Mouse (Mus musculus): ENCODE results near the gene Polr2l.

GRCm38 (mm10) chr7:141442199-141442598, 32.7 kb downstream of the Polr2l start:
- TF ChIP-seq CTCF (IDR thresholded peaks at IDR 0.05; ENCODE audit: insufficient read depth, low read depth, low read length) (no peak), POLR2A (IDR thresholded peaks at IDR 0.05; ENCODE audit: insufficient read depth, low read depth, low read length) (no peak)

Measured in olfactory bulb, adult 2 months (tissue).